Mouse (Mus musculus) CH12.LX (cell line): ENCODE measurements around the gene Coro2a. TPM values are rescaled to one million over a fixed set of nuclear protein-coding genes. Genes with fewer than 3 reads are reported as not detected.
A peak's percentile ranks its signal among the peaks of the same experiment; 100 is the strongest.

Experiments used
- DNase-seq: peaks from one replicate; pipeline ENCODE4 v3.0.0-alpha.2; 2013; ENCODE audit errors: extremely low read depth
- H3K27ac ChIP-seq: 2 replicates; pipeline ENCODE4 v1.5.1; 2012; ENCODE audit warnings: low read depth, mild to moderate bottlenecking, control low read depth, moderate library complexity; ENCODE audit not compliant: insufficient read depth
- H3K27me3 ChIP-seq: replicated peaks from 2 replicates; pipeline ENCODE3; 2012; ENCODE audit warnings: inconsistent platforms
- H3K36me3 ChIP-seq, 2 experiments: replicated peaks in 1 of 2; 2 replicates each; pipeline versions ENCODE3 to v1.6.1; 2012; ENCODE audit warnings: inconsistent platforms in 1 of 2, low read length in 1 of 2, mild to moderate bottlenecking in 1 of 2, mixed read lengths in 1 of 2, moderate library complexity in 1 of 2; ENCODE audit not compliant: control insufficient read depth in 1 of 2, insufficient read depth in 1 of 2
- H3K4me1 ChIP-seq, 2 experiments: 2 replicates each; pipeline ENCODE4 v1.6.1; 2012; ENCODE audit warnings: inconsistent platforms in 1 of 2, moderate library complexity in 1 of 2; ENCODE audit not compliant: insufficient read depth in 2 of 2, control insufficient read depth in 1 of 2
- H3K4me2 ChIP-seq: 2 replicates; pipeline ENCODE4 v1.6.1; 2012; ENCODE audit warnings: low read depth, mild to moderate bottlenecking, control low read depth; ENCODE audit not compliant: poor library complexity, insufficient read depth, severe bottlenecking
- H3K4me3 ChIP-seq, 3 experiments: fragments of 150-350 bp in 1 of 3; sonication (generic) in 1 of 3; replicated peaks in 1 of 3; 2 replicates each; pipeline versions ENCODE3 to v1.5.1; 2011 to 2012; ENCODE audit warnings: low read depth in 2 of 3, low read length in 2 of 3, mild to moderate bottlenecking in 2 of 3, moderate library complexity in 2 of 3, control low read depth in 1 of 3, improper control_type of control experiment in 1 of 3, inconsistent platforms in 1 of 3, mixed read lengths in 1 of 3; ENCODE audit not compliant: poor library complexity in 1 of 3
- H3K79me2 ChIP-seq: replicated peaks from 2 replicates; pipeline ENCODE4 v1.6.1; 2012; ENCODE audit warnings: mild to moderate bottlenecking, moderate library complexity; ENCODE audit not compliant: control insufficient read depth, poor library complexity, insufficient read depth, severe bottlenecking; ENCODE audit errors: extremely low read depth
- H3K9ac ChIP-seq: 2 replicates; pipeline ENCODE4 v1.6.1; 2012; ENCODE audit warnings: low read depth, mild to moderate bottlenecking, control low read depth, moderate library complexity; ENCODE audit not compliant: insufficient read depth
- H3K9me3 ChIP-seq: replicated peaks from 2 replicates; pipeline ENCODE3; 2012; ENCODE audit warnings: low read length, inconsistent platforms, mixed read lengths
- CHD1 ChIP-seq: IDR thresholded peaks from 2 replicates; pipeline ENCODE4 v1.6.1; 2012; ENCODE audit warnings: low read depth, low read length, improper control_type of control experiment, inconsistent platforms
- CHD2 ChIP-seq: IDR thresholded peaks from 2 replicates; pipeline ENCODE4 v1.6.1; 2011; ENCODE audit warnings: low read length, improper control_type of control experiment
- CTCF ChIP-seq, 2 experiments: IDR thresholded peaks in 1 of 2; conservative IDR thresholded peaks in 1 of 2; 2 replicates each; pipeline ENCODE4 v1.5.1; 2011 to 2012; ENCODE audit warnings: low read depth in 2 of 2, low read length in 2 of 2, improper control_type of control experiment in 1 of 2, inconsistent platforms in 1 of 2, mild to moderate bottlenecking in 1 of 2, moderate library complexity in 1 of 2
- E2F4 ChIP-seq: IDR thresholded peaks from 2 replicates; pipeline ENCODE4 v1.6.1; 2011; ENCODE audit warnings: low read depth, low read length, improper control_type of control experiment; ENCODE audit not compliant: insufficient replicate concordance
- ELF1 ChIP-seq: IDR thresholded peaks from 2 replicates; pipeline ENCODE4 v1.6.1; 2014; ENCODE audit warnings: low read depth, mild to moderate bottlenecking, inconsistent platforms, low read length, improper control_type of control experiment
- EP300 ChIP-seq: IDR thresholded peaks from 2 replicates; pipeline ENCODE4 v1.6.1; 2011; ENCODE audit warnings: low read length, improper control_type of control experiment
- ETS1 ChIP-seq: conservative IDR thresholded peaks from 2 replicates; pipeline ENCODE4 v1.6.1; 2012; ENCODE audit warnings: low read depth, mild to moderate bottlenecking, inconsistent platforms, low read length, improper control_type of control experiment, moderate library complexity
- GABPA ChIP-seq: IDR thresholded peaks from 2 replicates; pipeline ENCODE4 v1.6.1; 2012; ENCODE audit warnings: low read depth, low read length, improper control_type of control experiment, inconsistent platforms; ENCODE audit not compliant: insufficient replicate concordance
- HCFC1 ChIP-seq: IDR thresholded peaks from 2 replicates; pipeline ENCODE4 v1.6.1; 2012; ENCODE audit warnings: low read depth, mild to moderate bottlenecking, inconsistent platforms, low read length, improper control_type of control experiment
- IRF4 ChIP-seq: IDR thresholded peaks from 2 replicates; pipeline ENCODE4 v1.6.1; 2014; ENCODE audit warnings: low read depth, mild to moderate bottlenecking, inconsistent platforms, low read length, improper control_type of control experiment
- JUN ChIP-seq: IDR thresholded peaks from 2 replicates; pipeline ENCODE4 v1.6.1; 2011; ENCODE audit warnings: low read depth, mild to moderate bottlenecking, low read length, improper control_type of control experiment, moderate library complexity; ENCODE audit not compliant: insufficient read depth
- JUND ChIP-seq: conservative IDR thresholded peaks from 2 replicates; pipeline ENCODE4 v1.6.1; 2011; ENCODE audit warnings: low read depth, low read length, improper control_type of control experiment
- KAT2A ChIP-seq: IDR thresholded peaks from 2 replicates; pipeline ENCODE4 v1.6.1; 2012; ENCODE audit warnings: low read length, improper control_type of control experiment, inconsistent platforms; ENCODE audit not compliant: insufficient replicate concordance
- MAX ChIP-seq: IDR thresholded peaks from 2 replicates; pipeline ENCODE4 v1.6.1; 2011; ENCODE audit warnings: low read length, improper control_type of control experiment
- MXI1 ChIP-seq: IDR thresholded peaks from 2 replicates; pipeline ENCODE4 v1.6.1; 2011; ENCODE audit warnings: mild to moderate bottlenecking, low read depth, low read length, improper control_type of control experiment
- NELFE ChIP-seq: IDR thresholded peaks from 2 replicates; pipeline ENCODE4 v1.6.1; 2011; ENCODE audit warnings: low read depth, low read length, improper control_type of control experiment
- PAX5 ChIP-seq: IDR thresholded peaks from 2 replicates; pipeline ENCODE4 v1.6.1; 2012; ENCODE audit warnings: low read length, inconsistent platforms, mixed read lengths
- POLR2A ChIP-seq: IDR thresholded peaks from 2 replicates; pipeline ENCODE4 v1.6.1; 2011; ENCODE audit warnings: low read depth, mild to moderate bottlenecking, improper control_type of control experiment, low read length
- POLR2AphosphoS2 ChIP-seq: IDR thresholded peaks from 2 replicates; pipeline ENCODE4 v1.6.1; 2011; ENCODE audit warnings: low read depth, low read length, improper control_type of control experiment
- SIN3A ChIP-seq: IDR thresholded peaks from 2 replicates; pipeline ENCODE4 v1.6.1; 2012; ENCODE audit warnings: low read length, improper control_type of control experiment, inconsistent platforms
- UBTF ChIP-seq: IDR thresholded peaks from 2 replicates; pipeline ENCODE4 v1.6.1; 2012; ENCODE audit warnings: low read depth, mild to moderate bottlenecking, inconsistent platforms, low read length, improper control_type of control experiment, moderate library complexity
- USF1 ChIP-seq: IDR thresholded peaks from 2 replicates; pipeline ENCODE4 v1.6.1; 2014; ENCODE audit warnings: low read depth, mild to moderate bottlenecking, inconsistent platforms, low read length, improper control_type of control experiment
- USF2 ChIP-seq: conservative IDR thresholded peaks from 2 replicates; pipeline ENCODE4 v1.6.1; 2011; ENCODE audit warnings: low read depth, low read length, improper control_type of control experiment
- ZMIZ1 ChIP-seq: IDR thresholded peaks from 2 replicates; pipeline ENCODE4 v1.6.1; 2012; ENCODE audit warnings: low read depth, mild to moderate bottlenecking, inconsistent platforms, low read length, improper control_type of control experiment
- dilution Hi-C: fragments of 300-500 bp; cut with MboI; formaldehyde crosslinking; loops from 2 replicates; pipeline ENCODE4 v1.14.3; 2020; ENCODE audit warnings: low sequenced_read_pairs; ENCODE audit not compliant: extremely low pct_unique_long_range_greater_than_20kb, extremely low pct_ligation_motif_present
- in situ Hi-C: fragments of 300-500 bp; cut with MboI; formaldehyde crosslinking; loops from 3 replicates; pipeline ENCODE4 v1.14.3; 2019; ENCODE audit warnings: low sequenced_read_pairs, low pct_ligation_motif_present, low pct_unique_long_range_greater_than_20kb, mixed read lengths
- polyA plus RNA-seq: library from polyadenylated mRNA; unstranded; fragments of >175 nt; gene quantifications from 2 replicates; pipeline ENCODE4 v1.2.1, GENCODE M21; 2012; ENCODE audit warnings: low read depth; ENCODE audit not compliant: insufficient read length
- total RNA-seq, 2 experiments: library from RNA; depleted of rRNA; stranded (reverse); fragments of 300-350 nt in 1 of 2; fragments of >200 nt in 1 of 2; gene quantifications; 2 replicates each; pipeline ENCODE4 v1.2.3; 2012 to 2014

The Coro2a gene
- total and polyA plus RNA-seq, 3 experiments, result 24.6 to 223 (median 129) TPM

DNA sequence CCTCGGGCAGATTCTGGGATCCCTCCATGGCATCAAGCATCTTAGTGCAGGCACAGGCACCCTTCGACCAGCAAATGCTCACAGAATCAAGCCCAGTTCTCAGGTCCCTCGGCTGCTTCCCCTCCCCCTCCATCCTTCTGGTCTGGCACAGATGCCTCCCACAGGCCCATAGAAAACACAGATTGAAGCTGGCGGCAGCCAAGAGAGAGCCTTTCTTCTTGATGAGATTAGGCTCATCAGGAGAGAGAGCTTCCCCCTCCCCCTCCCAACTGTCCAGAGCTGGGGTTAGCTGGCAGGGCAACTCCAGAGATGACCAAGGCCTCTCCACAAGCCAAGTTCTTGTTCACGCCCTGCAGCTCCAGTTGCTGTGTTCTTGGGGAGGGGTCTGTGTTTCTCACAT, 32.3 kb downstream of the Coro2a start:
- Histone ChIP-seq H3K27ac (peak overlapping the region; percentile 13), H3K4me1 (peaks cover 59 to 77% of the 10 kb centered on the region in 2 experiments), H3K9ac (no peak overlapping the region), H3K9me3 (peaks cover 5% of the 10 kb centered on the region), H3K4me3 (no peak overlapping the region), H3K79me2 (peaks cover 66% of the 10 kb centered on the region), H3K27me3 (no peaks in the 10 kb centered on the region), H3K36me3 (peaks cover 27 to 30% of the 10 kb centered on the region in 2 experiments), H3K4me2 (no peak overlapping the region)
- DNase-seq, result no peak
- TF ChIP-seq IRF4 (peak; percentile 46; the same call in 1 of the 2 replicates), POLR2A (no peak), UBTF (no peak), PAX5 (no peak), NELFE (no peak), CHD2 (peak; percentile 68)
- in situ Hi-C loops (no loop called here), dilution Hi-C loops (no loop called here)

DNA sequence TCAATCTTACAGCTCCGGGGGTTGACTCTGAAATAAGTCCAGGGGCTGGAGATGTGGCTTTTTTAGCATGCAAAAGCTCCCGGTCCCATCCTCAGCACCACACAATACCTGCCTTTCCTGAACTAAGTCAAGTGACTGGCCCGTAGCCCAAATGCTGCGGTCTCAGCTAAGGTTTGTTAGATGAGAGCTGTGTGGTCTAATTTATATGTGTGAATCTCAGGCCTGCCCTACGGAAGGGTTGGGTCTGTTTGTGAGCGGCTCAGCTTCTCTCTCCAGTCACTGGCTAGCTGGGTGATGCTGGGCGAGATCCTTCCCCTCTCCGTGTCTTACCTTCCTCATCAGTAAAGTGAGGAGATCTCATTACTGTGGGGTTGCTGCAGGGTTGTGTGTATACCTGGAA, 33.8 kb downstream of the Coro2a start:
- no peak for TF ChIP-seq HCFC1
- no peak for TF ChIP-seq UBTF
- TF ChIP-seq, all 38 proteins: peak for 0
- no peak overlapping the region for H3K9ac ChIP-seq
- peaks cover 62% of the 10 kb centered on the region for H3K79me2 ChIP-seq
- peaks cover 20% of the 10 kb centered on the region in 2 experiments for H3K36me3 ChIP-seq
- in situ Hi-C loops (no loop called here), dilution Hi-C loops (no loop called here)
- no peak for DNase-seq
- no peak overlapping the region for H3K4me2 ChIP-seq
- peak overlapping the region; percentile 77 for H3K27ac ChIP-seq
- no peak overlapping the region for H3K4me3 ChIP-seq
- peaks cover 5% of the 10 kb centered on the region for H3K9me3 ChIP-seq
- H3K4me1 ChIP-seq, result peaks cover 60 to 77% of the 10 kb centered on the region in 2 experiments
- H3K27me3 ChIP-seq, result no peaks in the 10 kb centered on the region

DNA sequence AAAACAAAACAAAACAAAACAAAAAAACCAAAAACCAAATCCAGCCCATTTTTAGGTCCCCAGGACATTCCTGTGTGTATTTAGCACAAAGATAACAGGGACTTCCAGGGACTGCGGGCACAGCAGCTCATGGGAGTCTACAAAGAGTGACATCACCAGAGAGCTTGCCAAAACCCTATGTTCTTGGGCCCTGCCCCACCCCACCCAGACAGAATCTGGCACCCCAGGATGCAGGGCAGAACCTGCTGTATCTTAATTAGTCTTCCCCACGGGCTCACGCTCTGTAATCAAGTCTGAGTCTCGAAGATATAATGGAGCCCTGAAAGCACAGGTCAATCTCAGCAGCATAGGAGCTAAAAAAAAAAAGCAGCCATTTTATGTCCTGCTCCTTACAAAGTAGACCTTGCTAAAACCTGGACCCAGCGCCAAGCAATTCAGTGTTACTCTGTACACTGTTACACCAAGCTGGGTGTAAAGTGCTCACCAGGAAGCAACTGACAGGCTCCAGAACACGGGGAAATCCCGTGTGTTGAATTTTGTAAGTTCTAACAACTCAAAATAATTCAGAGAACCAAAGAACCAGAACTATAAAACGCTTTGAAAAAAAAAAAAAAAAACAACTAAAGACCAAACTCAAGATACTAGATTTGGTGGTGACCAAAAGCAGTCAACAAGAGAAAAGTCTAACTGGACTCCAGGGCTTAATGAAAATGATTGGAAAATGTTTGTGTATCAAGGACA, 34.9 kb downstream of the Coro2a start:
- Histone ChIP-seq H3K4me2 (peak overlapping the region; percentile 57; the same call in 1 of the 2 replicates), H3K79me2 (peaks cover 62% of the 10 kb centered on the region), H3K9ac (peak overlapping the region; percentile 51), H3K27me3 (no peaks in the 10 kb centered on the region), H3K9me3 (peaks cover 5% of the 10 kb centered on the region), H3K36me3 (peaks cover 24 to 25% of the 10 kb centered on the region in 2 experiments), H3K27ac (peak overlapping the region; percentile 88), H3K4me3 (no peak overlapping the region), H3K4me1 (peaks cover 58 to 79% of the 10 kb centered on the region in 2 experiments)
- dilution Hi-C loops, result no loop called here
- no peak for DNase-seq
- in situ Hi-C loops, result no loop called here
- TF ChIP-seq IRF4, result no peak
- TF ChIP-seq ELF1, result peak; percentile 57; the same call in 1 of the 2 replicates
- TF ChIP-seq MXI1, result no peak
- no peak for TF ChIP-seq JUND
- TF ChIP-seq ETS1, result no peak
- TF ChIP-seq CTCF (conservative IDR thresholded peaks at IDR 0.05 in 1 of 2, IDR thresholded peaks at IDR 0.05 in 1 of 2; ENCODE audit: low read depth in 2 of 2, low read length in 2 of 2), result no peak
- no peak for TF ChIP-seq USF1
- TF ChIP-seq JUN, result no peak
- TF ChIP-seq POLR2AphosphoS2, result no peak
- no peak for TF ChIP-seq NELFE
- 0 out of 2 replicates have a peak, but pooled peaks have one; percentile 4 for TF ChIP-seq POLR2A
- TF ChIP-seq EP300, result peak; percentile 52; the same call in 1 of the 2 replicates
- TF ChIP-seq CHD1, result peak; percentile 58; the same call in 1 of the 2 replicates
- TF ChIP-seq E2F4, result no peak
- no peak for TF ChIP-seq USF2
- no peak for TF ChIP-seq ZMIZ1
- TF ChIP-seq MAX, result no peak
- no peak for TF ChIP-seq GABPA
- no peak for TF ChIP-seq KAT2A
- TF ChIP-seq SIN3A, result no peak; the same call in 1 of the 2 replicates
- no peak for TF ChIP-seq CHD2
